Mouse (Mus musculus) v-Abl transformed pro-B cells (cell line): ENCODE results near the gene Olfr740.

ENCODE experiments used
- in situ Hi-C, 2 experiments: fragments of 400-800 bp; cut with MboI; formaldehyde crosslinking; loops; one replicate each; pipeline ENCODE4 v1.15.1; 2025; ENCODE audit not compliant: unreplicated experiment in 2 of 2

The Olfr740 gene

GRCm38 (mm10) chr14:50445245-50445644, at the start of gene Olfr740:
Gene Olfr740 (plus strand): TSS chr14:50445545.
- in situ Hi-C loops = no loop called here

DNA sequence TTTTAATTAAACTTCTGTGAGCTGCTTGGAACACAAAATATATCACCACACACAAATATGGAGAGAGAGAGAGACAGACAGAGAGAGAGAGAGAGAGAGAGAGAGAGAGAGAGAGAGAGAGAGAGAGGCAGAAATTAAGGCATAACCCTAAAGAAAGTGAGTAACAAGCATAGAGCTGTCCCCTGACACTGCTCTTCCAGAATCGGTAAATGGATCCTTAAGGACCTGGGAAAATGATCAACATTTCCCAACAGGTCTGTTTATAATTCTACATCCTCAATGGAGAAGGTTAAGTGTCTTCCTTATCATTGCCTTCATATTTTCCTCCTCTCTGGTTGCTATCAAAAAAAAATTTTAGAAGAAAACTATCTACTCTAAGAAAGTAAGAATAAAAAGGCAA, 38.1 kb upstream of the Olfr740 start, which contains the start of gene Olfr738:
Olfr738 (plus strand) TSS at position 301 of the 400 bp plus-strand sequence.
- in situ Hi-C loops = no loop called here

DNA sequence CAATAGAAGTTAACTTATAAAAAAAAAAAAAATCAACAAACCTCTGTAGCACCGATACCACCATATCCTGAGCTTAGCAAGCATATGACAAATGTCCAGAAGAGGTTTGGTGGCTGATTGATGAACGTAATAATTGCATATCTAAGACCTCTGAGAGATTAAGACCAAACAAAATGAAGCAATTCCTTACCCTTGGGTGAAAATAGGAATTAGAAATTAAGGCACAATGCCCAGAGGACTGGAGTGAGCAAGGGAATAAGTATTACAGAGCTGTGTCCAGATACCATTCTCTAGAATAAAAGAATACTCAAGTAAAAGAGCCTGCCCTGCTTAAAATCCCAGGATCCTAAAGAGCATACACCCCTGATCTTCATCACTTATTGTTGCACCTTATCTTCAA, 27.0 kb upstream of the Olfr740 start, which contains the start of gene Olfr739:
Olfr739 (plus strand) TSS at position 301 of the 400 bp plus-strand sequence.
- in situ Hi-C loops = no loop called here

DNA sequence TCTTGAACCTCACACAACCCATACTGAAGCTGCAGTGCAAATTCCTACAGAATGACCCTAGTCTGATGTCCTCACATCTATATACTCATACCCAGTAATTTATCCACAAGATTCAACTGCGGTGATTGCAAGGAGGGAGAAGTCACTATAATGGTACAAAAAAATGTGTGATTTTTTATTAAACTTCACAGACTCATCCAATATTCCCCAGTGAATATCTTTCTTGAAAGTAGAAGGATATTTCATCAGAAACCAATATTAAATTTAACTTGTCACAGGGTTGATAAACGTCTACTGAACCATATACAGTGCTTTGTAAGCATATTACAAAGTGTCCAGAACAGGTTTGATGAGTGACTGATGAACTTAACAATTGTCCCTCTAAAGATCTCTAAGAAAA, 27.1 kb downstream of the Olfr740 start, which contains the start of gene Olfr741:
Olfr741 (plus strand) TSS at position 301 of the 400 bp plus-strand sequence.
- in situ Hi-C loops = no loop called here

GRCm38 (mm10) chr14:50478406-50478805, 33.1 kb downstream of the Olfr740 start:
- in situ Hi-C loops = no loop called here

DNA sequence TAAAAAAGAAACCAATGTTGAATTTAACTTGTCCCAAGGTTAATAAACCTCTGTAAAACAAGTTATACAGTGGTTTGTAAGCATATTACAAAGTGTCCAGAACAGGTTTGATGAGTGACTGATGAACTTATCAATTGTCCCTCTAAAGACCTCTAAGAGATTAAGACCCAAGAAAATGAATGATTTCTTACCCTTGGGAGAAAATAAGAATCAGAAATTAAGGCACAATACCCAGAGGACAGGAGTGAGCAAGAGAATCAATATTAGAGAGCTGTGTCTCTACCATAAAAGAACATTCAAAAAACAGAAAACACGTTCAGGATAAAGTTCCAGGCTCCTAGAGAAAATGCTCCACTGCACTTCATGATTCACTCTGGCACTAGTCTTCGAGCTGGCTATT, 58.0 kb downstream of the Olfr740 start, which contains the start of gene Olfr742:
Olfr742 (plus strand) TSS at position 301 of the 400 bp plus-strand sequence.
- in situ Hi-C loops = no loop called here
